Mouse (Mus musculus): ENCODE results near the gene Tnfsf15.

The Tnfsf15 gene

GRCm38 (mm10) chr4:63744693-63745171 lies at the start of gene Tnfsf15:
Gene Tnfsf15 (minus strand): TSS chr4:63745113.
- no peak for DNase-seq (ENCODE audit: low read depth, low spot score)

GRCm38 (mm10) chr4:63792328-63792727 lies 47.4 kb upstream of the Tnfsf15 start:
- DNase-seq (ENCODE audit: low read depth, low spot score): no peak

GRCm38 (mm10) chr4:63785466-63785865 lies 40.6 kb upstream of the Tnfsf15 start:
- no peak for DNase-seq (ENCODE audit: low read depth, low spot score)

GRCm38 (mm10) chr4:63783826-63784225 lies 38.9 kb upstream of the Tnfsf15 start:
- no peak for DNase-seq (ENCODE audit: low read depth, low spot score)

- DNase-seq (ENCODE audit: low read depth, low spot score): no peak
These were observed 38.2 kb upstream of the Tnfsf15 start for GRCm38 (mm10) chr4:63782970-63783613.

GRCm38 (mm10) chr4:63777223-63777622 lies 32.3 kb upstream of the Tnfsf15 start:
- DNase-seq (ENCODE audit: low read depth, low spot score): no peak

GRCm38 (mm10) chr4:63773306-63774090 lies 28.6 kb upstream of the Tnfsf15 start:
- no peak for DNase-seq (ENCODE audit: low read depth, low spot score)

GRCm38 (mm10) chr4:63772514-63772913 lies 27.6 kb upstream of the Tnfsf15 start:
- no peak for DNase-seq (ENCODE audit: low read depth, low spot score)

GRCm38 (mm10) chr4:63771291-63771690 lies 26.4 kb upstream of the Tnfsf15 start:
- no peak for DNase-seq (ENCODE audit: low read depth, low spot score)

GRCm38 (mm10) chr4:63769161-63769560 lies 24.2 kb upstream of the Tnfsf15 start:
- no peak for DNase-seq (ENCODE audit: low read depth, low spot score)

GRCm38 (mm10) chr4:63765050-63765449 lies 20.1 kb upstream of the Tnfsf15 start:
- DNase-seq (ENCODE audit: low read depth, low spot score): no peak

- no peak for DNase-seq (ENCODE audit: low read depth, low spot score)
These were observed 15.0 kb upstream of the Tnfsf15 start for GRCm38 (mm10) chr4:63759931-63760330.

GRCm38 (mm10) chr4:63757527-63758154 lies 12.7 kb upstream of the Tnfsf15 start:
- DNase-seq (ENCODE audit: low read depth, low spot score): no peak

GRCm38 (mm10) chr4:63756072-63756471 lies 11.2 kb upstream of the Tnfsf15 start:
- no peak for DNase-seq (ENCODE audit: low read depth, low spot score)

- DNase-seq (ENCODE audit: low read depth, low spot score): no peak
These were observed 9.6 kb upstream of the Tnfsf15 start for GRCm38 (mm10) chr4:63754467-63755020.

- no peak for DNase-seq (ENCODE audit: low read depth, low spot score)
These were observed 8.9 kb upstream of the Tnfsf15 start for GRCm38 (mm10) chr4:63753855-63754254.

GRCm38 (mm10) chr4:63752687-63753523 lies 8.0 kb upstream of the Tnfsf15 start:
- DNase-seq (ENCODE audit: low read depth, low spot score): no peak

- DNase-seq (ENCODE audit: low read depth, low spot score): no peak
These were observed 3.3 kb upstream of the Tnfsf15 start for GRCm38 (mm10) chr4:63748061-63748730.

- DNase-seq (ENCODE audit: low read depth, low spot score): no peak
These were observed 358 bp upstream of the Tnfsf15 start for GRCm38 (mm10) chr4:63745271-63745670.

- DNase-seq (ENCODE audit: low read depth, low spot score): no peak
These were observed 1.3 kb downstream of the Tnfsf15 start for GRCm38 (mm10) chr4:63743660-63744059.
